Mouse (Mus musculus): Measurements from ENCODE around the gene Susd3. TPM values are rescaled to one million over a fixed set of nuclear protein-coding genes. Genes with fewer than 3 reads are reported as not detected.
A peak's percentile ranks its signal among the peaks of the same experiment; 100 is the strongest.

Gene Susd3
- polyA plus RNA-seq, 1 experiment from 2014 or later = 1.6 TPM

DNA sequence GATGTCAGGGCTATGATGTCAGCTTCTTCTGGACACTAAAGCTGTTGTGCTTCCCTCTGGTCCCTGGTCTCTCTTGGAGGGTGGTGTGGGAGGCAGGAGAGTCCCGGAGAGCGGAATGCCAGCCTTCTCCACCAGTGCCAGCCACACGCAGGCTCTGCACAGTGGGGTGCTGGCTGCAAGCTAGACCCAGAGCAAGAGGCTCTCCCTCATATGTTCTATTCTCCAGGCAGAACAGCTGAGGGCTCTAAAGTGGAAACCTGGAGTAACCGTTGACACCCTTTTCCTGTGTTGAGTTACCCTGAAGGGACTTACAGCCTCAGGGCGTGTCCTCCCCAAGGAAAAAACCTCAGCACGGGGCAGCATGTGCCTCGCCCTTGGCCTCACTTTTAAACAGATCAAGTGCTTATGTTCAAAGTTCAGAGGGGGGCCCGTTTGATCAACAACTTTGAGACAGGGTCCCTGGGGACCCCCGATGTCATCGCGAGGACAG, 61.7 kb downstream of the Susd3 start:
- Histone ChIP-seq H3K36me3 (replicated peaks) (no peaks in the 10 kb centered on the region), H3K27me3 (no peaks in the 10 kb centered on the region), H3K9ac (peak overlapping the region; percentile 72; the same call in 1 of the 2 replicates), H3K4me2 (peak overlapping the region; percentile 99), H3K27ac (replicated peaks) (peak overlapping the region; percentile 56), H3K4me1 (replicated peaks) (peaks cover 57% of the 10 kb centered on the region), H3K9me3 (replicated peaks) (no peaks in the 10 kb centered on the region), H3K4me3 (replicated peaks) (peak overlapping the region; percentile 78)
- WGBS (ENCODE audit: insufficient replicate concordance) = 19% methylated on average over 11 of the region's 11 CpGs
- peak; percentile 24 for ATAC-seq (ENCODE audit: insufficient read depth)

DNA sequence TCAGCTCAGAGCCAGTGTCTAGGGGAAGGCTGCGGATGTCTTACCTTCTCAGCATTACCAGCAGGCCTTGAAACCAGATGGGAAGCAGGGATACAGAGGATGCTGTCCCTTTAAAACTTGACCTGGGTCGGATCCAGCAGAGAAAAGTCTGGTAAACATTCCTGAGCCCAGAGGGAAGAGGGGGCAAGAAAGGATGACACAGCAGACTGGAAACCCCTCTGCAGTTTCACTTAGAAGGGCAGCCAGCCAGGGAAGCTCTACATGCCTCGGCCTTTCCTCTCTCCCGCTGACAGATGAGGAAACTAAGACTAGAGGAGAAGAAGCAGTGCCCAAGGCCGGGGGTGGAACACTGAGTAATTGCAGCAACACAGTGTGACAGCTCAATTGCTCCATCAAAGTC, 64.9 kb downstream of the Susd3 start:
- no peak for ATAC-seq (ENCODE audit: insufficient read depth)
- Histone ChIP-seq H3K9me3 (replicated peaks) (no peaks in the 10 kb centered on the region), H3K4me3 (replicated peaks) (no peak overlapping the region), H3K4me2 (no peak overlapping the region), H3K4me1 (replicated peaks) (peaks cover 32% of the 10 kb centered on the region), H3K9ac (no peak overlapping the region), H3K36me3 (replicated peaks) (no peaks in the 10 kb centered on the region), H3K27me3 (no peaks in the 10 kb centered on the region), H3K27ac (replicated peaks) (no peak overlapping the region)
- WGBS (ENCODE audit: insufficient replicate concordance) = 47% methylated on average over 5 of the region's 5 CpGs

DNA sequence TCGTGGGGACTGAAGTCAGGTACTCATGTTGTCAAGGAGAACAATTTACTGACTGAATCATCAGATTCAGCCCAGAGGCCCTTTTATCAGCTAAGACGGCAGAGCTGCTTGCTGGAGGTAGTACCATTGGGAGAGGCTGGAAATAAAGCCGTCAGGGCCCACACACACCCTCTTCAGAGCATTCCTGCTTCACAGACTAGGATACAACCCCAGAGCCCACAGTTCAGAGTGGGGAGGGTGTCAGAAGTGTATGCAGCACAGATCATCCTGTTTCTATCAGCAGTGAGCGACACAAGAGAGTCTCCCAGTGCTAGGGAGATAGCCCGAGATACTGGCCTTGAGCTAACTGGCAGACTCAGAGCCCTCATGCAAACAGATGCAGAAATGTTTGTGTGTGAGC, 65.3 kb downstream of the Susd3 start:
- H3K27ac ChIP-seq (replicated peaks) = no peak overlapping the region
- H3K9ac ChIP-seq = no peak overlapping the region
- H3K4me1 ChIP-seq (replicated peaks) = peaks cover 28% of the 10 kb centered on the region
- H3K27me3 ChIP-seq = no peaks in the 10 kb centered on the region
- H3K4me3 ChIP-seq (replicated peaks) = no peak overlapping the region
- H3K4me2 ChIP-seq = no peak overlapping the region
- H3K9me3 ChIP-seq (replicated peaks) = no peaks in the 10 kb centered on the region
- H3K36me3 ChIP-seq (replicated peaks) = no peaks in the 10 kb centered on the region
- no peak for ATAC-seq (ENCODE audit: insufficient read depth)
- 42% methylated on average over 5 of the region's 5 CpGs for WGBS (ENCODE audit: insufficient replicate concordance)

DNA sequence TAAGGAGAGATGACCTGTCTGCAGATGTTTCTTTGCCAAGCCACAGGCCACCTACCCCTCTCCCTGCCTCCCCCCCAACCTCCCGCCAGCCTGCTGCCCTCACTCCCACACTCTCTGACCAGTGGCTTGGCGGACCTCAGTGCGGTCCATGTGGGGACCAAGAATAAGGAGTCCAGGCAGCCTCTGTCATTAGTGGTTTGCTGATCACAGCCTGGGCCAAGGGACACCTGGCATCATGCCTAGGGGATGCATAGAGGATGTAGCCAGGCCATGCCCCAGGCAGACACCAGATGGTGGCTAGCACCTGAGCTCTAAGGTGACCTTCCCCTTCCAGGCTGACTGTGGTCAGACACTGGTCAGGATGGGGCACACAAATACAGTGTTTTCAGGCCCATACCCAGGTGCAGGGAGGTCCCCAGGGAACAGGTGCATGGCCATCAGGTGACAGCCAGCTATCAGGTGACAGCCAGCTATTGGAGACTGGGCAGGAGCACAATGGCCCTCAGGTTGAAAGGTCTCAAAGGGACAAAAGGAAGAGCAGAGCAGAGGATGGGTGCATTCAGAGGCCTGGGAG, 67.0 kb downstream of the Susd3 start:
- Histone ChIP-seq H3K4me2 (no peak overlapping the region), H3K9me3 (replicated peaks) (no peaks in the 10 kb centered on the region), H3K36me3 (replicated peaks) (no peaks in the 10 kb centered on the region), H3K4me1 (replicated peaks) (peaks cover 12% of the 10 kb centered on the region), H3K4me3 (replicated peaks) (no peak overlapping the region), H3K27ac (replicated peaks) (no peak overlapping the region), H3K9ac (no peak overlapping the region), H3K27me3 (no peaks in the 10 kb centered on the region)
- ATAC-seq (ENCODE audit: insufficient read depth) = no peak
- WGBS (ENCODE audit: insufficient replicate concordance) = 68% methylated on average over 3 of the region's 3 CpGs

DNA sequence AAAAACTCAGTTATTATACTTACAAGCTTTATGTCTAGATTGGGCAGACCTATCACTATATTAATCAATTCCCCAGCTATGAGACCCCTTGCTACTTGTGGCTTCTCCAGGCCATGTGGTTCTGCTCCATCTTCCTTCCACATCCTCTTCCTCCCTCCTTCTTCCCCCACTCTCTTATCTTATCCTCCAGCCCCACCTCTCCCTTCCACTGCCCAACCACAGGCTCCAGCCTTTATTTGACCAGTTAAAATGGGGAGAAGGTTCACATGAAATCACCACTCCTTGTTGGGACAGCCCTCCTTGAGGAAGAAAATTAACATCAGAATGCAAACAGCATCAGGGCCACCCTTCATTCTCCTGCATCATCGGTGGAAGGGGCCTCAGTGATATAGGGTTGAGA, 67.8 kb downstream of the Susd3 start:
- WGBS (ENCODE audit: insufficient replicate concordance) = 19% methylated on average over 1 of the region's 1 CpGs
- Histone ChIP-seq H3K27me3 (no peaks in the 10 kb centered on the region), H3K9me3 (replicated peaks) (no peaks in the 10 kb centered on the region), H3K27ac (replicated peaks) (no peak overlapping the region), H3K4me2 (no peak overlapping the region), H3K4me3 (replicated peaks) (no peak overlapping the region), H3K9ac (no peak overlapping the region), H3K4me1 (replicated peaks) (peaks cover 11% of the 10 kb centered on the region), H3K36me3 (replicated peaks) (no peaks in the 10 kb centered on the region)
- ATAC-seq (ENCODE audit: insufficient read depth) = no peak

Other genes starting within 250 kb of the Susd3 start
- 0.10 and 0.21 TPM in 2 replicates for gene Wnk2, start 100.7 kb downstream of the Susd3 start, polyA plus RNA-seq (2015; fragmentation: Nextera tagmentation; extraction: Ambion mirVana)
- gene Ninj1, start 61.2 kb downstream of the Susd3 start, polyA plus RNA-seq (2015; fragmentation: Nextera tagmentation; extraction: Ambion mirVana) = 48.7 and 57.1 TPM in 2 replicates
- 15.0 and 16.7 TPM in 2 replicates for gene Card19, start 32.7 kb downstream of the Susd3 start, polyA plus RNA-seq (2015; fragmentation: Nextera tagmentation; extraction: Ambion mirVana)
- gene Fgd3, start 71.6 kb upstream of the Susd3 start, polyA plus RNA-seq (2015; fragmentation: Nextera tagmentation; extraction: Ambion mirVana) = 0.52 TPM in 2 replicates
- gene Bicd2, start 92.9 kb upstream of the Susd3 start, polyA plus RNA-seq (2015; fragmentation: Nextera tagmentation; extraction: Ambion mirVana) = 7.5 and 8.0 TPM in 2 replicates
- 7.3 and 7.5 TPM in 2 replicates for gene Ippk, start 172.5 kb upstream of the Susd3 start, polyA plus RNA-seq (2015; fragmentation: Nextera tagmentation; extraction: Ambion mirVana)
- gene Tes3-ps, start 244.6 kb upstream of the Susd3 start, polyA plus RNA-seq (2015; fragmentation: Nextera tagmentation; extraction: Ambion mirVana) = 0.75 and 0.88 TPM in 2 replicates

Measured in liver, embryonic 15.5 days (tissue).